Mouse (Mus musculus) CH12.LX (cell line): Measurements from ENCODE around the gene Nptn. TPM values are rescaled to one million over a fixed set of nuclear protein-coding genes. Genes with fewer than 3 reads are reported as not detected.

Experiments used
- DNase-seq: peaks from one replicate; pipeline ENCODE4 v3.0.0-alpha.2; 2013; ENCODE audit errors: extremely low read depth
- H3K27ac ChIP-seq: 2 replicates; pipeline ENCODE4 v1.5.1; 2012; ENCODE audit warnings: low read depth, mild to moderate bottlenecking, control low read depth, moderate library complexity; ENCODE audit not compliant: insufficient read depth
- H3K27me3 ChIP-seq: replicated peaks from 2 replicates; pipeline ENCODE3; 2012; ENCODE audit warnings: inconsistent platforms
- H3K36me3 ChIP-seq, 2 experiments: replicated peaks in 1 of 2; 2 replicates each; pipeline versions ENCODE3 to v1.6.1; 2012; ENCODE audit warnings: inconsistent platforms in 1 of 2, low read length in 1 of 2, mild to moderate bottlenecking in 1 of 2, mixed read lengths in 1 of 2, moderate library complexity in 1 of 2; ENCODE audit not compliant: control insufficient read depth in 1 of 2, insufficient read depth in 1 of 2
- H3K4me1 ChIP-seq, 2 experiments: 2 replicates each; pipeline ENCODE4 v1.6.1; 2012; ENCODE audit warnings: inconsistent platforms in 1 of 2, moderate library complexity in 1 of 2; ENCODE audit not compliant: insufficient read depth in 2 of 2, control insufficient read depth in 1 of 2
- H3K4me2 ChIP-seq: 2 replicates; pipeline ENCODE4 v1.6.1; 2012; ENCODE audit warnings: low read depth, mild to moderate bottlenecking, control low read depth; ENCODE audit not compliant: poor library complexity, insufficient read depth, severe bottlenecking
- H3K4me3 ChIP-seq, 3 experiments: fragments of 150-350 bp in 1 of 3; sonication (generic) in 1 of 3; replicated peaks in 1 of 3; 2 replicates each; pipeline versions ENCODE3 to v1.5.1; 2011 to 2012; ENCODE audit warnings: low read depth in 2 of 3, low read length in 2 of 3, mild to moderate bottlenecking in 2 of 3, moderate library complexity in 2 of 3, control low read depth in 1 of 3, improper control_type of control experiment in 1 of 3, inconsistent platforms in 1 of 3, mixed read lengths in 1 of 3; ENCODE audit not compliant: poor library complexity in 1 of 3
- H3K79me2 ChIP-seq: replicated peaks from 2 replicates; pipeline ENCODE4 v1.6.1; 2012; ENCODE audit warnings: mild to moderate bottlenecking, moderate library complexity; ENCODE audit not compliant: control insufficient read depth, poor library complexity, insufficient read depth, severe bottlenecking; ENCODE audit errors: extremely low read depth
- H3K9ac ChIP-seq: 2 replicates; pipeline ENCODE4 v1.6.1; 2012; ENCODE audit warnings: low read depth, mild to moderate bottlenecking, control low read depth, moderate library complexity; ENCODE audit not compliant: insufficient read depth
- H3K9me3 ChIP-seq: replicated peaks from 2 replicates; pipeline ENCODE3; 2012; ENCODE audit warnings: low read length, inconsistent platforms, mixed read lengths
- BHLHE40 ChIP-seq: IDR thresholded peaks from 2 replicates; pipeline ENCODE4 v1.6.1; 2011; ENCODE audit warnings: mild to moderate bottlenecking, low read depth, low read length, improper control_type of control experiment
- CHD1 ChIP-seq: IDR thresholded peaks from 2 replicates; pipeline ENCODE4 v1.6.1; 2012; ENCODE audit warnings: low read depth, low read length, improper control_type of control experiment, inconsistent platforms
- CHD2 ChIP-seq: IDR thresholded peaks from 2 replicates; pipeline ENCODE4 v1.6.1; 2011; ENCODE audit warnings: low read length, improper control_type of control experiment
- CTCF ChIP-seq, 2 experiments: IDR thresholded peaks in 1 of 2; conservative IDR thresholded peaks in 1 of 2; 2 replicates each; pipeline ENCODE4 v1.5.1; 2011 to 2012; ENCODE audit warnings: low read depth in 2 of 2, low read length in 2 of 2, improper control_type of control experiment in 1 of 2, inconsistent platforms in 1 of 2, mild to moderate bottlenecking in 1 of 2, moderate library complexity in 1 of 2
- E2F4 ChIP-seq: IDR thresholded peaks from 2 replicates; pipeline ENCODE4 v1.6.1; 2011; ENCODE audit warnings: low read depth, low read length, improper control_type of control experiment; ENCODE audit not compliant: insufficient replicate concordance
- ETS1 ChIP-seq: conservative IDR thresholded peaks from 2 replicates; pipeline ENCODE4 v1.6.1; 2012; ENCODE audit warnings: low read depth, mild to moderate bottlenecking, inconsistent platforms, low read length, improper control_type of control experiment, moderate library complexity
- GABPA ChIP-seq: IDR thresholded peaks from 2 replicates; pipeline ENCODE4 v1.6.1; 2012; ENCODE audit warnings: low read depth, low read length, improper control_type of control experiment, inconsistent platforms; ENCODE audit not compliant: insufficient replicate concordance
- HCFC1 ChIP-seq: IDR thresholded peaks from 2 replicates; pipeline ENCODE4 v1.6.1; 2012; ENCODE audit warnings: low read depth, mild to moderate bottlenecking, inconsistent platforms, low read length, improper control_type of control experiment
- JUND ChIP-seq: conservative IDR thresholded peaks from 2 replicates; pipeline ENCODE4 v1.6.1; 2011; ENCODE audit warnings: low read depth, low read length, improper control_type of control experiment
- KAT2A ChIP-seq: IDR thresholded peaks from 2 replicates; pipeline ENCODE4 v1.6.1; 2012; ENCODE audit warnings: low read length, improper control_type of control experiment, inconsistent platforms; ENCODE audit not compliant: insufficient replicate concordance
- MAFK ChIP-seq: IDR thresholded peaks from 2 replicates; pipeline ENCODE4 v1.6.1; 2011; ENCODE audit warnings: low read length, improper control_type of control experiment; ENCODE audit not compliant: insufficient replicate concordance
- MAX ChIP-seq: IDR thresholded peaks from 2 replicates; pipeline ENCODE4 v1.6.1; 2011; ENCODE audit warnings: low read length, improper control_type of control experiment
- MYC ChIP-seq: IDR thresholded peaks from 2 replicates; pipeline ENCODE4 v1.6.1; 2011; ENCODE audit warnings: low read depth, mild to moderate bottlenecking, improper control_type of control experiment, low read length
- NELFE ChIP-seq: IDR thresholded peaks from 2 replicates; pipeline ENCODE4 v1.6.1; 2011; ENCODE audit warnings: low read depth, low read length, improper control_type of control experiment
- NRF1 ChIP-seq: IDR thresholded peaks from 2 replicates; pipeline ENCODE4 v1.6.1; 2014; ENCODE audit warnings: low read depth, mild to moderate bottlenecking, inconsistent platforms, low read length, improper control_type of control experiment, moderate library complexity
- POLR2AphosphoS2 ChIP-seq: IDR thresholded peaks from 2 replicates; pipeline ENCODE4 v1.6.1; 2011; ENCODE audit warnings: low read depth, low read length, improper control_type of control experiment
- RAD21 ChIP-seq: IDR thresholded peaks from 2 replicates; pipeline ENCODE4 v1.6.1; 2011; ENCODE audit warnings: low read depth, mild to moderate bottlenecking, low read length, improper control_type of control experiment, moderate library complexity
- RCOR1 ChIP-seq: conservative IDR thresholded peaks from 2 replicates; pipeline ENCODE4 v1.6.1; 2012; ENCODE audit warnings: low read depth, mild to moderate bottlenecking, inconsistent platforms, low read length, improper control_type of control experiment
- SIN3A ChIP-seq: IDR thresholded peaks from 2 replicates; pipeline ENCODE4 v1.6.1; 2012; ENCODE audit warnings: low read length, improper control_type of control experiment, inconsistent platforms
- SMC3 ChIP-seq: IDR thresholded peaks from 2 replicates; pipeline ENCODE4 v1.6.1; 2011; ENCODE audit warnings: low read depth, low read length, improper control_type of control experiment
- TCF12 ChIP-seq: IDR thresholded peaks from 2 replicates; pipeline ENCODE4 v1.6.1; 2014; ENCODE audit warnings: low read depth, mild to moderate bottlenecking, inconsistent platforms, low read length, improper control_type of control experiment
- UBTF ChIP-seq: IDR thresholded peaks from 2 replicates; pipeline ENCODE4 v1.6.1; 2012; ENCODE audit warnings: low read depth, mild to moderate bottlenecking, inconsistent platforms, low read length, improper control_type of control experiment, moderate library complexity
- USF1 ChIP-seq: IDR thresholded peaks from 2 replicates; pipeline ENCODE4 v1.6.1; 2014; ENCODE audit warnings: low read depth, mild to moderate bottlenecking, inconsistent platforms, low read length, improper control_type of control experiment
- ZKSCAN1 ChIP-seq: IDR thresholded peaks from 2 replicates; pipeline ENCODE4 v1.6.1; 2012; ENCODE audit warnings: low read depth, inconsistent platforms, low read length, improper control_type of control experiment, borderline replicate concordance
- ZNF384 ChIP-seq: IDR thresholded peaks from 2 replicates; pipeline ENCODE4 v1.6.1; 2012; ENCODE audit warnings: low read depth, low read length, improper control_type of control experiment, inconsistent platforms
- dilution Hi-C: fragments of 300-500 bp; cut with MboI; formaldehyde crosslinking; loops from 2 replicates; pipeline ENCODE4 v1.14.3; 2020; ENCODE audit warnings: low sequenced_read_pairs; ENCODE audit not compliant: extremely low pct_unique_long_range_greater_than_20kb, extremely low pct_ligation_motif_present
- in situ Hi-C: fragments of 300-500 bp; cut with MboI; formaldehyde crosslinking; loops from 3 replicates; pipeline ENCODE4 v1.14.3; 2019; ENCODE audit warnings: low sequenced_read_pairs, low pct_ligation_motif_present, low pct_unique_long_range_greater_than_20kb, mixed read lengths
- polyA plus RNA-seq: library from polyadenylated mRNA; unstranded; fragments of >175 nt; gene quantifications from 2 replicates; pipeline ENCODE4 v1.2.1, GENCODE M21; 2012; ENCODE audit warnings: low read depth; ENCODE audit not compliant: insufficient read length
- total RNA-seq, 2 experiments: library from RNA; depleted of rRNA; stranded (reverse); fragments of 300-350 nt in 1 of 2; fragments of >200 nt in 1 of 2; gene quantifications; 2 replicates each; pipeline ENCODE4 v1.2.3; 2012 to 2014

The Nptn gene
- total and polyA plus RNA-seq, 3 experiments, result 48.4 to 184 (median 175) TPM

DNA sequence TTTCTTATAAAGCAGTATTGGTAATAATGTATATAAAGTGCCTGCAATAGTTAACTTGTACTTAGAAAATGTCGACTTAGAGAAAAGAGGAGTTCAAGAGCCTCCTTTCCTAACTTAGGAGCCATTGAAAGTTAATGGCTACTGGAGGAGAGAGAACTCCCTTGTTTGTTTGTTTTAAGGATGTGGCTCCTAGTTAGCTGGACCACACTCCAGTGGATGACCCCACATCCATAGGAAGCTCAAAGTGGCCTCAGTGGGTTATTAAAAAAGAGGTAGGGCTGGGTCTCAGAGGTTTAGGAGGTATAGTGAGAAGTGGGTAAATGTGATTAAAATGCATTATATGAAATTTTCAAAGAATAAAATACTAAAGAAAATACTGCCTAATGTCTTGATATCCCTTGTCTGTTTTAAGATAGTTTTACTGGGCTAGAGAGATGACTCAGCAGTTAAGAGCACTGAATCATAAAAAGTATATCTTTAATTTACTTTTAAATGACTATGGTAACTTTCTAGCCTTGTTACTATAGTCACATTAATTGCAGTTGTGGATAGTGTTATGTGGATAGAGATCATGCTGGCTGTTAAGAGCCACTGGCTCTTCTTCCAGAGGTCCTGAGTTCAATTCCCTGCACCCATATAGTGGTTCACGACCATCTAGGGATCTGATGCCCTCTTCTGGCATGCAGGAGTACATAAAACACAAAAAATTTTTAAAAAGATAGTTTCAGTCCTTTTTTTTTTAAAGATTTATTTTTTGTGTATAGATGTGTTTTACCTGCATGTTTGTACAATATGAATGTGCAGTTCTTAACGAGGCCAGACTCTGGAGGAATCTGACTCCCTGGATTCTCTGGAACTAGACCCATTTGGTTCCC lies 33.3 kb downstream of the Nptn start:
- Histone ChIP-seq H3K27ac (no peak overlapping the region), H3K79me2 (peaks cover 17% of the 10 kb centered on the region), H3K4me3 (no peak overlapping the region), H3K9me3 (no peaks in the 10 kb centered on the region), H3K4me1 (peaks cover 0 to 67% of the 10 kb centered on the region in 2 experiments; a peak in 2 of 4 replicates), H3K27me3 (no peaks in the 10 kb centered on the region), H3K9ac (no peak overlapping the region), H3K36me3 (peaks cover 0 to 7% of the 10 kb centered on the region in 2 experiments), H3K4me2 (no peak overlapping the region)
- no peak for DNase-seq
- TF ChIP-seq SIN3A (no peak), SMC3 (peak; percentile 12; the same call in 1 of the 2 replicates), RAD21 (peak; percentile 16), MAX (no peak), E2F4 (no peak), GABPA (no peak), TCF12 (no peak), MAFK (peak; percentile 57; the same call in 1 of the 2 replicates), ZNF384 (0 out of 2 replicates have a peak, but pooled peaks have one; percentile 34), CTCF (conservative IDR thresholded peaks at IDR 0.05 in 1 of 2, IDR thresholded peaks at IDR 0.05 in 1 of 2; ENCODE audit: low read depth in 2 of 2, low read length in 2 of 2) (peak in 1 of 2 experiments; percentile 44; a peak in 2 of 4 replicates), NRF1 (no peak)
- in situ Hi-C loops (no loop called here), dilution Hi-C loops (no loop called here)

DNA sequence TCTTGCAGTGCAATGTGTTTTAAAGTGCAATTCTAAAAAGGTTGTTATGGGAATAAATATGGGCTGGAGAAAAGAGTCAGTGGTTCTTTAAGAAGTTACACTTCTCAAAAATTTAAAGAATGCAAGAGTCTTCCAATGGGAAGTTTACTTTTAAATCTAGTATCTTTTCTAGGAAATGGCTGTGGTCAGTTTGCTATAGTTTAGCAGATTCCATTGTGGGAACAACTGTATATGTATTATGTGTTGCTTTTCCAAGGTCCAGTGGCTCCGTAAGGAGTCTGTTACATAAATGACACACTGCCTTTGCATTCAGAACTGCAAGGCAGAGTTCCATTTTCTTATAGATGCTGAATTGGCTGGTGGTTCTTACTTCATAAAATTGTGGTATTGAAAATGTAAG lies 41.0 kb downstream of the Nptn start:
- Histone ChIP-seq H3K4me1 (peaks cover 0 to 84% of the 10 kb centered on the region in 2 experiments; a peak in 3 of 4 replicates), H3K9me3 (no peaks in the 10 kb centered on the region), H3K27me3 (no peaks in the 10 kb centered on the region), H3K4me3 (no peak overlapping the region), H3K36me3 (peaks cover 0 to 21% of the 10 kb centered on the region in 2 experiments), H3K27ac (no peak overlapping the region), H3K9ac (no peak overlapping the region), H3K79me2 (peaks cover 3% of the 10 kb centered on the region; the same call in 1 of the 2 replicates), H3K4me2 (no peak overlapping the region)
- dilution Hi-C loops, result no loop called here
- no peak for TF ChIP-seq RCOR1
- TF ChIP-seq KAT2A, result no peak
- TF ChIP-seq ZKSCAN1, result no peak
- TF ChIP-seq POLR2AphosphoS2, result no peak
- TF ChIP-seq CHD1, result no peak
- no peak for TF ChIP-seq HCFC1
- no peak for TF ChIP-seq MYC
- no peak for TF ChIP-seq UBTF
- TF ChIP-seq USF1, result no peak
- no peak for TF ChIP-seq CHD2
- no peak for TF ChIP-seq JUND
- TF ChIP-seq ETS1, result no peak
- TF ChIP-seq NELFE, result no peak
- TF ChIP-seq BHLHE40, result no peak
- no peak for DNase-seq
- in situ Hi-C loops, result no loop called here
